ENCODE assay signal across 16 mouse cellular contexts in genomic region chr13:19854629-19855333, GRCm38 (mm10). TPM values are rescaled to one million over a fixed set of nuclear protein-coding genes. Genes with fewer than 3 reads are reported as not detected.
DNase-seq lines count a peak whose midpoint lies in the region; ATAC-seq and TF ChIP-seq lines count a peak whose summit lies in the region.
"Had no signal": no experiment of that assay in that cellular context is flagged by ENCODE, and none has a peak within 500 bp of the region (broad histone marks: within the 10 kb centered on the region; RNA-seq: fewer than 3 reads in every experiment).

No protein-coding gene starts in this region.

- intact Hi-C loops in heart, postnatal 36 days (cut with DNase I), result no loop called here

- 88% methylated on average over 9 of the region's 9 CpGs for WGBS in forebrain, embryonic 12.5 days
- WGBS in hindbrain, postnatal 0 days, result 81% methylated on average over 9 of the region's 9 CpGs

- no peak overlapping the region for H3K27ac ChIP-seq in forebrain, embryonic 12.5 days
- H3K27ac ChIP-seq in hindbrain, postnatal 0 days, result no peak overlapping the region
- H3K27ac ChIP-seq: intestine, embryonic 15.5 days; liver, embryonic 15.5 days had no signal

- H3K9me3 ChIP-seq in forebrain, embryonic 12.5 days, result no peaks in the 10 kb centered on the region
- no peaks in the 10 kb centered on the region for H3K9me3 ChIP-seq in hindbrain, postnatal 0 days (ENCODE audit: low read length)
- H3K9me3 ChIP-seq: intestine, embryonic 15.5 days; liver, embryonic 15.5 days had no signal

- ATAC-seq in forebrain, embryonic 12.5 days (ENCODE audit: low FRiP score), result no peak
- no peak for ATAC-seq in hindbrain, postnatal 0 days
- ATAC-seq: forebrain, embryonic 16.5 days; intestine, embryonic 15.5 days; midbrain, embryonic 16.5 days had no signal

- H3K27me3 ChIP-seq in forebrain, embryonic 12.5 days, result no peaks in the 10 kb centered on the region
- no peaks in the 10 kb centered on the region for H3K27me3 ChIP-seq in hindbrain, postnatal 0 days (ENCODE audit: insufficient read depth, low read length)
- H3K27me3 ChIP-seq: intestine, embryonic 15.5 days; liver, embryonic 15.5 days had no signal

- no peaks in the 10 kb centered on the region for H3K36me3 ChIP-seq in forebrain, embryonic 12.5 days (replicated peaks)
- no peaks in the 10 kb centered on the region for H3K36me3 ChIP-seq in hindbrain, postnatal 0 days (ENCODE audit: insufficient read depth, low read length)
- H3K36me3 ChIP-seq: intestine, embryonic 15.5 days; liver, embryonic 15.5 days had no signal

- no peak overlapping the region for H3K4me3 ChIP-seq in forebrain, embryonic 12.5 days (replicated peaks)
- no peak overlapping the region for H3K4me3 ChIP-seq in hindbrain, postnatal 0 days (ENCODE audit: low read length)
- H3K4me3 ChIP-seq: intestine, embryonic 15.5 days; liver, embryonic 15.5 days had no signal

- no peaks in the 10 kb centered on the region for H3K4me1 ChIP-seq in forebrain, embryonic 12.5 days
- H3K4me1 ChIP-seq in hindbrain, postnatal 0 days (ENCODE audit: insufficient read depth, low read length), result no peaks in the 10 kb centered on the region
- H3K4me1 ChIP-seq: intestine, embryonic 15.5 days; liver, embryonic 15.5 days had no signal

- DNase-seq in heart, adult 8-10 months (ENCODE audit: low spot score), result peak; percentile 8
- no peak for DNase-seq in heart, postnatal 36 days
- peak; percentile 5 to 9 for DNase-seq in B cell, adult 2 months
- peak; percentile 52 for DNase-seq in induced T-regulatory cell, adult 2 months (ENCODE audit: low read depth)
- peak; percentile 16 for DNase-seq in naive thymus-derived CD4-positive, alpha-beta T cell, adult 2 months (ENCODE audit: low read depth)
- no peak for DNase-seq in layer of hippocampus, postnatal 14 days (ENCODE audit: low spot score in 2 of 2)
- no peak for DNase-seq in hindbrain, postnatal 0 days (ENCODE audit: low spot score)
- DNase-seq: cerebellum, postnatal 14 days; gastrocnemius, postnatal 14 days; kidney, postnatal 25 days had no signal

- no peak overlapping the region for H3K4me2 ChIP-seq in forebrain, embryonic 12.5 days
- no peak overlapping the region for H3K4me2 ChIP-seq in hindbrain, postnatal 0 days (ENCODE audit: low read depth, low read length)
- H3K4me2 ChIP-seq: intestine, embryonic 15.5 days; liver, embryonic 15.5 days had no signal

- TF ChIP-seq CTCF in hindbrain, postnatal 0 days (IDR thresholded peaks at IDR 0.05; ENCODE audit: low read depth), result no peak

- no peak overlapping the region for H3K9ac ChIP-seq in forebrain, embryonic 12.5 days
- H3K9ac ChIP-seq in hindbrain, postnatal 0 days (replicated peaks; ENCODE audit: low read length), result no peak overlapping the region
- H3K9ac ChIP-seq: intestine, embryonic 15.5 days; liver, embryonic 15.5 days had no signal

RNA-seq across cellular contexts. Expression of gene Gpr141, which starts 30.7 kb away (rescaled TPM):
- total RNA-seq in heart, adult 8-10 months (2022), result under 1 TPM in 2 of 4 experiments, not detected in 2; 0.09 to 0.11 TPM
- total RNA-seq in heart, postnatal 36 days (2021), result under 1 TPM in 1 of 2 experiments, not detected in 1; 0.33 TPM
- not detected in 2 replicates for polyA plus RNA-seq in forebrain, embryonic 12.5 days (2016; fragmentation: Nextera tagmentation; extraction: Ambion mirVana)
- not detected for total RNA-seq in layer of hippocampus, postnatal 14 days (2021)
- total RNA-seq in hindbrain, postnatal 0 days (2014; rRNA removed), result 3.0 TPM in 1 of 2 replicates, not detected in the other
- 0.10 TPM in 1 of 2 replicates, not detected in the other for polyA plus RNA-seq in hindbrain, postnatal 0 days (2015; fragmentation: Nextera tagmentation; extraction: Ambion mirVana)
- total RNA-seq: gastrocnemius, postnatal 14 days; left cerebral cortex, postnatal 10 days had no signal
- polyA plus RNA-seq: forebrain, embryonic 16.5 days had no signal

Comparison
In these comparisons a context has a peak if more than half of its experiments do, and no peak if none do; other contexts are left out.
1. DNase-seq: peak in heart, adult 8-10 months (single experiment), B cell, adult 2 months (2 of 2), induced T-regulatory cell, adult 2 months (single experiment) and naive thymus-derived CD4-positive, alpha-beta T cell, adult 2 months (single experiment); none in heart, postnatal 36 days (0 of 2), layer of hippocampus, postnatal 14 days (0 of 2) and hindbrain, postnatal 0 days (single experiment).